Mouse (Mus musculus) kidney, postnatal 4 days (tissue): ENCODE measurements around the gene Btbd6.

ENCODE experiments used
- DNase-seq, 2 experiments: peaks; one replicate each; pipeline ENCODE4 v3.0.0; 2021; ENCODE audit warnings: mixed read lengths in 2 of 2

Btbd6 gene

DNA sequence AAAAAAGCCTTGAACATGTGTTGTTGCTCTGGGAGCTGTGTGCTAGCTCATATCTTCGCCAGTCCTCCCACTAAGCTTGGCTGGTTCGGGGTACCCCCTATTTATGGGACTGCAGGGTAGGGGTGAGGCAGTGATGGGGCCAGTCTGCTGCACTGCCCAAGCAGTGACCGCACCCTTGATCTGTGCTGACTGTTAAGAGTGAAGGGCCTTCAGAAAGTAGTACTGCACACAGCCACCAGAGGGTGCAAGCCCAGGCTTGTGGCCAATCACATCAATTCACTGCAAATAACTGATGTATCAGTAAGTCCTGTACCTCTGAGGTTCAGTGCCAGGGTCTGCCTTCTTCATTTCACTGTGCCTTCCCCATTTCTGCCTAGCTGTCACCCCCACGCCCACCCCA is 20.5 kb upstream of the Btbd6 start:
- peak; percentile 86 to 88 for DNase-seq

DNA sequence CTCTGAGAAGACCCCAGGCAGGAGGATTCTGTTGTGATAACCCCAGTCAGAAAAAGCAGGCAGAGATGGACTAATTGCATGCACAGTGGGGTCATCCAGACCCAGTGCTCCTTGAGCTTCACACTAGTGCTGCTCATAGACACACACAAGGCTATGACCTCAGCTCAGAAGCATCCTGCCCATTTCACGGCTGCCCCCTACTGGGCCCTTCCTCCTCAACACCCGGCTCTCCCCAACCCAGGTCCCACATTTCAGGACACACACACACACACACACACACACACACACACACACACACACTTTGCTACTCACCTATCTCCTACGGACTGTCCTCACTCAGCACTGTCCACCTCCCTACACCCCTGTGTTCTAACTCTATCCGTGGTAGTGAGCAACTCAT is 18.0 kb upstream of the Btbd6 start:
- peak; percentile 76 to 84 for DNase-seq

- DNase-seq = no peak
Observed at GRCm38 (mm10) chr12:112959421-112959820, 16.9 kb upstream of the Btbd6 start.

- DNase-seq = no peak
Observed at GRCm38 (mm10) chr12:112961428-112961827, 14.9 kb upstream of the Btbd6 start.

GRCm38 (mm10) chr12:112961872-112962271 is 14.4 kb upstream of the Btbd6 start:
- no peak for DNase-seq

DNA sequence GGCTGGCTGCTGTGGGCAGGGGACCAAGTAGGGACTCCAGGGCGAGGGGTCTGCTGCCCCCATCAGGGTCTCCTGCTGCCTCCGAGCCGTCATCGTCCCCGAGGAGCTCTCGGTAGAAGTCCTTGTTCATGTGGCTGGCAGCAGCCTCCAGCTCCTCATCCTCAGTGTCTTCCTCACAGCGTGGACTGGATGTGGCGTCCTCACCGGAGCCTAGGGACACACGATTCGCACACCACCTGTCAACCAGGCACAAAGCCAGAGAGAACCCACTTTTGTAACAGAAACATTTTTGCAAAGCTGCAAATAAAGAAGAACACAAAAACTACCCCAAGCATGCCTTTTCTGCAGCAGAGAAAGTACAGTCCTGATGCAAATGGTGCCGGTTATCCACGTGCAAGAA is 10.5 kb upstream of the Btbd6 start:
- no peak for DNase-seq

DNA sequence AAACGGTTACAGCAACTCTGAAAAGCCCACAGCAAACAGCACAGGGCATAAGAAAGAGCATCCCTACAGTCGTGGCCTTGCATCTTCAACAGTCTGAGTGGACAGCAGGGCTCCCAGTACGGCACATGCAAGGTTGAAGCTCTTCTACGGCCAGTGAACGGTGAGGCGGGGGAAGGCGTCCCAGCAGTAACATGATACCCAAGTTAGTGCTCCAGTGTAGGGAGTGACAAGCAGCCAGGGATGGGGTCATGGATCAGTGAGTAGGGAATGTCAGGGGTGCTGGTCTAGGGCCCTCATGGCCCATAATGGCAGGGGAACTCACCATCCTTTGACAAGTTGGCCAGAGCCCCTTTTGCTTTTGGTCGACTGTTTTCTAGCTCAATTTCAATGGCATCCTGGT is 7.3 kb upstream of the Btbd6 start:
- peak; percentile 32 to 53 for DNase-seq

DNA sequence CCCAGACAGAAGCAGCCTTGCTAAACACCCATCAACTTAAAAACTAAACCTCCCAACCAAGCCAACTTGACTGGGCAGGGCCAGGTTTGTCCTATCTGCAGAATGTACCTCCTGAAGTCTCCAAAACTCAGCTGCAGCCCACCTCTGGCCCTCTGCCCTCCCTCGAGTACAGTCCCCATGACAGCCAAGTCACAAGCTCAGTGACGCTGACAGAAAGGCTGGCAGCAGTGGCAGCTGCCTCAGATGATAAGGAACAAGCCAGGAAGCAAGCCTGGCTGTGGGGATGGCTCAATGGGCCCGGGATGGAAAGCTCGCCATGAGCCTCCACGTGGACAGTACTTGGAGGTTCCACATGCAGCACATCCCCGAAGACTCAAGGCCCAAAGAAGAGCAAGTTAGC is 6.7 kb upstream of the Btbd6 start:
- DNase-seq = no peak

GRCm38 (mm10) chr12:112974736-112975135 is 1.5 kb upstream of the Btbd6 start:
- no peak for DNase-seq

GRCm38 (mm10) chr12:112977156-112977555 is 874 bp downstream of the Btbd6 start:
- no peak for DNase-seq

- DNase-seq = no peak
Observed at GRCm38 (mm10) chr12:112982031-112982430, 5.7 kb downstream of the Btbd6 start.

- peak in 1 of 2 experiments; percentile 20 for DNase-seq
Observed at GRCm38 (mm10) chr12:112985346-112985745, 9.1 kb downstream of the Btbd6 start.

- peak; percentile 65 to 71 for DNase-seq
Observed at GRCm38 (mm10) chr12:112987877-112988276, 11.6 kb downstream of the Btbd6 start.

- no peak for DNase-seq
Observed at GRCm38 (mm10) chr12:112990706-112991405, 14.6 kb downstream of the Btbd6 start.

GRCm38 (mm10) chr12:112991444-112991843 is 15.2 kb downstream of the Btbd6 start:
- no peak for DNase-seq

DNA sequence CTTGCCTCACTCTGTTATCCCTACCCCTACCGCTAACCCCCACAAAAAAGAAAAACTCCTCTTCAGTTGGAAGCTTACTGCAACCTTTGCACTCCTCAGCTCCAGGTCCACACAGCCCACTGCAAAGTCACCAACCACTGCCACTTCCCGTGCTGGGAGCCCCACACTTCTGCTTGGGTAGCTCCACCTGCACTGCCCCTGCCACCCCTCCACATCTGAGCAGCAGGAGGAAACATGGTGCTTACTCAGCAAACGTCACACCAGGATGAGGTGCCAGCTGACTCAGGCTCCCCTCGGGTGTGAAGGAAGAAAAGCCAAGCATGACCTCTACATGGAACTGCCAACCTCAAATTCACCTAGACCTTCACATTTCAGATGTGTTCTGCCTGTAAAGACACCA is 17.9 kb downstream of the Btbd6 start:
- DNase-seq = peak; percentile 37 to 57

GRCm38 (mm10) chr12:112999569-113000293 is 23.4 kb downstream of the Btbd6 start:
- DNase-seq = no peak

DNA sequence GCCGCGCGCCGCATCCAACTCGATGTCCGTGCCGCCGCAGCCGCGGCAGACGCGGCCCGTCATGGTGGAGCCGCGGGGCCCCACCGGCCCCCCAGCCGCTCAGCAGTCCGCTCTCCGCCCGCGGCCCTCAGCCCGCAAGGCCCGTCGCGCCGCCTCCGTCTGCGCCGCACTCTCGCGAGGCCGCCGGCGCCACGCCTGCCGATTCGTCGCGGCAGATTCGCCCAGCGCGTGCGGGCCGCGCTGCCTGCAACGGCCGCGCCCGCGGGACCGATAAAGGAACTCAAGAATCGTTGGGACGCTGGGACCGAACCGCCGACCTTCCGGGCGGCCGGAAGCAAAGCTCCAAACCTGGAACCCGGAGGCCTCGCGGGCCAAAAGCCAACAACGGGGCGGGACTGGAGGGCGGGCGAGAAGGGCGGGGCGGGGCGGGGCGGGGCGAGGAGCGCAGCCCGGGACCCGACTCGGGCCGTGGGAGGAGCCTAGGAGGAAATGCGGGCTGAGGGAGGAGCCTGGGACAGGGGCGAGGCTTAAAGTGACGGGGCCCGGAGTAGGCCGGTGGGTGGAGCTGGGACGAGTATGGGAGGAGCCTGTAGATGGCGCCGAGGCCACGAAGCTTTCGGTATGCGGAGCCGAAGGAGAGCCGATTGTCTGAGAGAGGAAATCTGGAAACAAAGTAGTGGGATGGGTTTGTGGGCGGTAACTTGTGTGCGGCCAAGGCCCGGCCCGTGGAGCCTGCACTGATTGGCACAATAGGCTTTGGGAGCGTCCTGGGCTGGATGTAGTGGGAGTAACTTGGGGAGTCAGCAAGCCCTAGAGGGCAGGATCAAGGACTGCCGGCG is 24.2 kb downstream of the Btbd6 start, which contains the start of gene Brf1:
Brf1 (minus strand) TSS at position 411 of the 839 bp plus-strand sequence.
- DNase-seq = peak; percentile 97 to 99

GRCm38 (mm10) chr12:113001133-113001474 is 24.8 kb downstream of the Btbd6 start:
- DNase-seq = no peak

DNA sequence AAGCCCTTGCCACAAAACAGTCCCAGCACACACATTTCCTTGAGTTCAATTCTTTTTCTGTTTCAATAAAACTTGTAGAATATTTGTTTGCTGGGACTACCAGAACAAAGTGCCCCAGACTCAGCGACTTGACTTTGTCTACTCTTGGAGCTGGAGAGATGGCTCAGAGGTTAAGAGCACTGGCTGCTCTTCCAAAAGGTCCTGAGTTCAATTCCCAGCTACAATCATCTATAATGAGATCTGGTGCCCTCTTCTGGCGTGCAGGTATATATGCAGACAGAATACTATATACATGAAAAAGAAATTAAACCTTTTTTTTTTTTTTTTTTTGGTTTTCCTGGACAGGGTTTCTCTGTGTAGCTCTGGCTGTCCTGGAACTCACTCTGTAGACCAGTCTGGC is 26.4 kb downstream of the Btbd6 start:
- DNase-seq = peak in 1 of 2 experiments; percentile 15

- DNase-seq = no peak
Observed at GRCm38 (mm10) chr12:113004011-113004410, 27.7 kb downstream of the Btbd6 start.

GRCm38 (mm10) chr12:113004993-113005392 is 28.7 kb downstream of the Btbd6 start:
- DNase-seq = peak; percentile 81 to 88

DNA sequence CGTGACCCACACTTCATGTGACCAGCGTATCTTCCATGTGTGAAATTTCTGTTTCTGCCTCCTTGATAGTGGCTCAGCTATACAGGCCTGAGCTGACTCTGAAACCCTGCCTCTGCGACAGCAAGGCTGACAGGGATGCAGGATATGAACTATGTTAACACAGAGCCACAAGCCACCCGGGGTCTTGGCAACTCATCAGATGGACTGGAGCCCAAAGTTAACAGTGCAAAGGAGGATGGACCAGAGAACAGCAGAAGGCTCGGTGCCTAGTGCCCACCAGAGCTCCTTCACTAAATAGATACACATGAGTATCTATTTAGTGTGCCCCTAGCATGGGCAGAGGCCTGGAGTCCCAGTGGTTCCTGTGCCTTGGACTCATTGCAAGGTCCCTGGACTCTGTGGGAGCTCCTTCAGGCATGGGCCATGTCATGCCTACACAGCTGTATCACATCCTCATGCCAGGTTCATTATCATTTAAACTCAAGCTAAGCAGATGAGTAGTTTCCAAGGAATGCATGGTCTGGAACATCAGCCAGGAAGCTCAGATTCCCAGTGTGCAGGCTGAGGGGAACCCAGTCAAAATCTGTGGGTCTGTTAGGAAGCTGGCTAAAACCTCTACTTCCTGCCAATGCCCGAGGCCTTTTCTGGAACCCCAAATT is 35.5 kb downstream of the Btbd6 start:
- peak; percentile 33 to 48 for DNase-seq
